Mouse (Mus musculus) mouse embryonic stem cell (cell line): ENCODE results near the gene Ldah.

Experiments used
- in situ Hi-C, 2 experiments: fragments of 300-500 bp; cut with MboI; formaldehyde crosslinking; loops; 1 replicate in 1 of 2; 3 replicates in 1 of 2; pipeline ENCODE4 v1.14.3; 2019 to 2020; ENCODE audit warnings: low sequenced_read_pairs in 2 of 2, low pct_unique_long_range_greater_than_20kb in 1 of 2, mixed read lengths in 1 of 2; ENCODE audit not compliant: unreplicated experiment in 1 of 2

Gene Ldah

DNA sequence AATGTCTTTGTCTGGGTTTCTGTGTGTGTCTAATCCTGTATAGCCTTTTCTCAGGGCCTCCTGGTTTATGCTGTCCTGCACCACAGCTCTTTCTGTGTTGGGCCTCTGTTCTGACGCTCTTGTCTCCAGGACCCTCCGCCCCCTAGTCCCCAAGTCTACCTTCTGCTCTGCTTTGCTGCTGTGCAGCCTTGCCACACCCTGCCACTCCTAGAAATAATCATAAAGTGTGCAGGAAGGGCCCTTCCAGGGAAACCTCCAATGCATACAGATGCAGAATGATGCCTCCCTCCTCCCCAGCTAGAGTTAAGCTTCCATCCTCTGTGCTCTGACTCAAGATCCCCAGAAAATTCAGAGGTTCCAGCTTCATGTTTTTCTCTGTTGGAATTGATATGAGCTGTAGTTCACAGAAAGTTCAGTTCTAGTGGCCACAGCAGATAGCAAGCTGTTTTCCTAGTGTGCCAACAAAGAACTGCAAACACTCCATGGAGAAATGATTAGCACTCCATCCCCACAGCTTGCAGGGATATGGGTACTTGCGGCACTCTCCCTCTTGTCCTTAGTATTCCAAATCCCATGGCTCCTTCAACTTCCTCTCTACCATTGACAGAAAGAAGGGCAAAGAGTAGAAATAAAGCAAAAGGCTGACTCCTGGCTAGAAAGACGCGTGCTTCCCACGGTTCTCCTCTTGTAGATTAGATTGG, 65.7 kb downstream of the Ldah start:
- in situ Hi-C loops = no loop called here

DNA sequence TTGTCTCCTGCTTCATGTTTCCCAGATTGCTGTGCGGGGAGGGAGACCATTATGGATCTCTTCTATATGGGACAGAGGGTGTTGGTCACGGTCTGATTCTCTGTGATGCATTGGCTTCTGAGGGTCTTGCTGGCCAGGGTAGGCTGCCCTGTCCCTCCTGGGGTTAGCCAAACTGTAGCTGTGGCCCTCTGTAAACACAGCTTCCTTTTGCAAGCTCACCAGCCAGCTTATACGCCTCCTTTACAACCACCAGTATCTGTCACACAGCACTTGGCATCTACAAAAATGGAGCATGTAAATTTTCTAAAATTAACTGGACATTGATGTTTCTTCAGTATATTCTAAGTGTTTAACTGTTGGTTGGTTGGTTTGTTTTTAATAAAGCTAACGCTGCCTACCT, 67.5 kb downstream of the Ldah start:
- in situ Hi-C loops = no loop called here

DNA sequence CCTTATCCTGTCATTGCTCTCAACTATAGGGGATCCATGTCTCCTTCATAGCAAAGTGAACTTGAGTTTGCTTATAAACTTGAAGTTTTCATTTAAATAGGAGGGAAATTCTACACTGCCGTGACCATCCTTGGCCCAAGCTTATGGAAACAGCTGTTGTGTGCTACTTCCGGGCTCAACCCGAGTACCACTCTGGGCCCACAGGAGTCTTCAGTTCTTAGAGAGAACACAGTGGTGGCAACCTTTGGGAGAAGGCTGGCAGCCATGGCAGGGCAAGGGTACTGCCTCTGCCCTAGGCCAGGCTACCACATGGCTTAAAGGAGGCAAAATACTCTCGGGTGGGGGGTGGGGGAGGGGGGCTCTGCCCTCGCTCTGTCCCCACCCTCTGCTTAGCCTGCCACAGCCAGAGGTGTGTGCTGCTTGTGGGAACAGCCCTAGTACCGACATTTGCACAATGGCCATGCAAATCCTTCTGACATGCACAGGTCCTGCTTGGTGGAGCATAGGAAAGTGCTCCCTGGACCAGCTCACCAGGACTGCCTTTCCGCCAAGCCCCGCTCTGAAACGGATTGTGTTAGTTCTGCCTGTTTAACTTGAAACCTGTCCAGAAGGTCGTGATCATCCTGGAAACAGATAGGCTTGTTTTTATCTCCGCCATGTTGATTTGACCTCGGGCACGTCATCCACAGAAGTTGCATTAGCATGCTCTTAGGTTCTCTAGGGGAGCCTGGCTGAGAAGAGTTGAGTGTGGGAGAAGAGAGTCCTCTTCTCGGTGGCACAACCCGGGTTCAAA, 73.5 kb downstream of the Ldah start:
- in situ Hi-C loops = no loop called here

DNA sequence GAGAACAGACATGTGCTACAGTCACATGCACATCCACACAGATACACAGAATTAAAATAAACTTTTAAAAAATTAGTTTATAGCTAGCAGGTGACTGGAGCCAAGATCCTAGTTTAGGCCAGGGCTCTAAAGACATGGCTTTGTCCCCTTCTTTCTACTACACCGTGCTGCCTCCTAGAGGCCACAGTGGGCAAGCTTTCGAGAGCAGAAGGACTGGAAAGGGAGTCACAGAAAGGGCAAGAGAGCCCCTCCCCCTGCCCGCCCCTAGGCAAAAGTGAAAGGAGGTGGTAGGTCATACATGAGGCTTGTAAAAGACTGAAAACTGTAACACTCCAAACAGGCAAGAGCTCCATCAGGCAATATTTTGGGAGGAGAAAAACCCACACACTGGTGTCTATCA, 80.1 kb downstream of the Ldah start:
- in situ Hi-C loops = no loop called here

DNA sequence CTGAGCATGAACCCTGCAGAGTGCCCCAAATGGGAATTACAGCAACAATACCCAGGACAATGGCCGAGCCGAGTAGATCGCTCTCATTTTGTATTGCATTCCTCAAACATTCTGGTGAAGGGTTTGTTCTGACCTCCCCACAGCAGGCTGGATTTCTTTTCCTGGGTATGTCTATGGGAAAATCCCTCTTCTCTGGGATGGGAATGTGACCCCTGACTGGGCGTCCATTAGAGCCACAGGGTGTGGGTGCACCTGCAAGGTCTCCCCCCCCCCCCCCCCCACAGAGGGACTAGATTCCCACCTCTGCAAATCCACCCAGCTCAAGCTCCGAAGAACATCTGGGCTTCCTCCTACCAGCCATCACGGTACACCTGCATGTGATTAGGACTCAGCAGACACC, 81.2 kb downstream of the Ldah start:
- in situ Hi-C loops = no loop called here

DNA sequence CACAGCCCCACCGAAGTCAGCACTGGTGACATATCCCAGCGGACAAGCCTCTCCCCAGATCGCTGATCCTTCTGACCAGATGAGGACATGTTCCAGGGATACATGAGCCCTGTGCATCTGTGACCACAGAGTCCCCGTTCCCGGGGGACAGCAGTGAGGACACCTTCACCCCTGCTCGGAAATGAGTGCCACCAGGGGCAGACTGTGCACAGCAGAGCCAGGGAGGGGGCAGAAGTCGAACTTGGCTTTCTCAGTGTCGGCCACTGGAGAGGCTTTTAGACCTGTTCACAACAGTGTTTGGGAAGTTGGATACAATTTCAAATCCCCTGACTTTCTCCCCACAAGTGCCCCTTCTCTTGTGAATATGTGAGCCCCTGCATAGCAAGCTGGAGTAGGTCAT, 81.6 kb downstream of the Ldah start:
- in situ Hi-C loops = no loop called here

DNA sequence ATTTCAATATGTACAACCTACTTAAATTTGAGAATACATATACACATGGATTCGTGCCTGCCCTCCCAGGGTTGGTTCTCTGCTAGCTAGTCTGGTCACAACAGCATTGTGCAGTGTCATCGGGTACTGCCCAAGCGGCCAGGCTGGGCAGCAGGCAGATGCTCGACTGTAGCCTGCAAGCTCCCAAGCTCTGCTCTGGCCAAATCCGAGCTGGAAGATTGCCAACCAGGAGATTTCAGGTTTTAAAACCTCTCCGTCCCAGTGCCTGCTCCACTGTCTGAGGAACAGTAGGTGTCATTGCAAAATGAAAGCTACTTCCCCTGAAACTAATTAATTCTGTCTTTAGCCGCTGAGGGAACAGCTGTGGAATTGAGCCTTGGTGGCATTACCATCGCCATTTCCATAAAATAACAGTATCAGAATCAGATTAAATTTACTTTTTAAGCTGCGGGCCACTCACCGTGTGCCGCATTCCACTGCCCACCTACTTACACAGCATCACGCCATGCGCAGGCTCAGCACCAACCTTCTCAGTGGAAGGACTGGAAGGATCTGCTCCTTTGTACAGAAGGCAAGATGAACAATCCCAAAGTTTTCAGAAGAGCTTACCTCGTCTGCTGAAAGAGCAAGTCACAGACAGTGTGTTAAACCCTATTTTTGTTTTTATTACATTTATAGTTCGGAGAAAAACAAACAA, 83.4 kb downstream of the Ldah start:
- in situ Hi-C loops = no loop called here

DNA sequence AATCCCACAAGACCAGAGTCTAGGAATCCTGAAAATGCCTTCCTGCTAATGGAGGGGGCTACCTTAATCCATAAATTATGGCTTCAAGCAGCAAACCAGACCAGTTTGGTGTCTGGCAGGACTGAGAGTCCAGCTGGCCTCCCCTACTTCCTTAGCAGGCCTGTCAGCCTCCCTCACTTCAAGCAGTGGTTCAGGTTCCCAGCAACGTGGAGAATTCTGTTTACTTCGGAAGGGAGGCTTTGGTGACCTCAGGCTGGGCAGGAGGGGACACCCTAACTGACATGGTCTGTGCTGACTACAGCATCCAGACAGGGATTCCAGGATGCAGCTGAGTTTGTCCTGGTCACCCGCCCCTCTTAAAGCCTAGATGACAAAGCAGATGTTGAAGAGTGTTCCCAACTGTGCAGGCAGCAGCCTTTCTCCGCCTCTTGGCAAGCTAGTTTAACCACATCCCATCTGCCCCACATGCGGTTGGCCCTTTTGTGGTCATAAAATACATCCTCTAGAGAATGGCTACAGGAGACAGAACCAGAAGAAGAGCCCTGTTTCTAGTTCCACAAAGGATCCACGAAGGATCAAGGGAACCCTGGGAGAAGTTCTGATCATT, 87.5 kb downstream of the Ldah start:
- in situ Hi-C loops = no loop called here

DNA sequence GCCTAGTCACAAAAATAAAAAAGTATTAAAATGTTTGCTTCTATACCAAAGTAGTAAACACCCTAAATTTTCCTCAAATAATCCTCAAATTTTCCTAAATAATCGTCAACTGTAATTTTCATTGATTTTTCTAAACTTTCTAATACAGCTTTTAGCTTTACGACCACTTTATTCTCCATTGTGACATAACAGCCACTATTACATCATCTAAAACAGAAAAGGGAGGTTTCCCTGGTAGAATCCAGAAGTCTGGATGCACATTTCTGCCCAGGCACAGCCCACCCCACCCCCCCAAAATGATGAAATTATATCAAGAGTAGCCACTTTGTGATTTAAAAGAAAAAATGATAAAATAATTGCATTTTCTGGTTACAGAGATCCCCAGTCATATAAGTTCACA, 88.2 kb downstream of the Ldah start:
- in situ Hi-C loops = no loop called here

DNA sequence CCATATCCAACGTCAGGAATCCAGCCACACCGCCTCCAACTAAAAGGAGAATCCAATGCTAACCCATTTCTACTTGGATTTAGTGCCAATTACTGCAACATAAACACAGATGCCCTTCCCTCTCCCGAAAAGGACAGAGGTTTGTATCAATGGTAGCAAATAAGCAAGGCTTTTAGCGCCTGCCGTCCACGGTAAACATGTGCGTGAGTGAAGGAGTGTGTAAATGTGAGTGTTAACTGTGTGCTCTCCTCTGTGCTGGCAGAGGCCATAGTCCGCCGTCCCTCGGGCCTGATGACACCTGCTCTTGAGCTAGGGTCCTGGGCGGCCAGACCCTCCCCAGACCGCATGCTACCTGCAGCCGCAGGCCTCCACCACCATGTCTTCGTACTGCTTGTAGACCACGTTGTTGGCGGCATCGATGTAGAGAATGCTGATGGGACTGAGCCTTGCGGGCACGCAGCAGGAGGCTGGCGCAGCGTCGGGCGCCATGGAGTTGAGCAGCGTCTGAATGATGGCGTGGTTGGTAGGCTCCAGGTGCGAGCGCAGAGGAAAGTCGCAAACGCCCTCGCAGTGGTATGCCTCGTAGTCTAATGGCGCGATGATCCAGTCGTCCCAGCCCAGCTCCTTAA, 89.8 kb downstream of the Ldah start:
- in situ Hi-C loops = no loop called here

DNA sequence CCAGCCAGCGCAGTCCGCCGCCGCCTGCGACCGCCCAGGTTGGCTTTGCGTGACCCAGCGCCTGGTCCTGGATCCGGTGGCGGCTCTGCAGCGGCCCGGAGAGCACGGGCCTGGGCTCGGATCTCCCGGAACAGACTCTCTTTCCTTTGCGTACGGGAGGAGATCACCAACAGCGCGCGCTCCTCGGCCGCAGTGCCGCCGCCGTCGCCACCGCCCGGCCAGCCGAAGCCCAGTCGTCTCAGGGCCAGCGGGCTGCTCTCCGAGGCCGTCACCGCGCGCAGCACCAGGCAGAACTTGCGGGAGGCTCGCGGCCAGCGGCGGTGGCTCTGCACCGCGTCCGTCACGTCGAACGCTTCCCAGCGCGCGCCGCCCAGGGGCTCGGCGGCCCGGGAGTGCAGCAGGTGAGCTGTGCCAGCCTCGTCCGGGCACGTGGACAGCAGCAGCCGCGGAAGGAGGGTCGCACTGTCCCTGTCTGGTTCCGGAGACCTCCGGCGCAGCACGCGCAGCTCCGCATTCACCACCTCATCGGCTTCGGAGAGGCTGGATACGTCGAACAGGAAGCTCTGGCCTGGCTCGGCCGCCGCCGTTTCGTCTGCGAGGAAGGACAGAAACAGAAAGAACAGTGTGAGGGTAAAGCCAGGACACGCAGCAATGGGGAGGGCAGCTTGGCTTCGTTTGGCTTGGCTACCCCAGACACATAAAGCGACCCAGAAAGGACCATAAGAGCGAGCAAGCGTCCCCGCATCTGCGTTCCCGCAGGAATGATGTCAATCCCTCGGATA, 90.6 kb downstream of the Ldah start:
- in situ Hi-C loops = no loop called here

DNA sequence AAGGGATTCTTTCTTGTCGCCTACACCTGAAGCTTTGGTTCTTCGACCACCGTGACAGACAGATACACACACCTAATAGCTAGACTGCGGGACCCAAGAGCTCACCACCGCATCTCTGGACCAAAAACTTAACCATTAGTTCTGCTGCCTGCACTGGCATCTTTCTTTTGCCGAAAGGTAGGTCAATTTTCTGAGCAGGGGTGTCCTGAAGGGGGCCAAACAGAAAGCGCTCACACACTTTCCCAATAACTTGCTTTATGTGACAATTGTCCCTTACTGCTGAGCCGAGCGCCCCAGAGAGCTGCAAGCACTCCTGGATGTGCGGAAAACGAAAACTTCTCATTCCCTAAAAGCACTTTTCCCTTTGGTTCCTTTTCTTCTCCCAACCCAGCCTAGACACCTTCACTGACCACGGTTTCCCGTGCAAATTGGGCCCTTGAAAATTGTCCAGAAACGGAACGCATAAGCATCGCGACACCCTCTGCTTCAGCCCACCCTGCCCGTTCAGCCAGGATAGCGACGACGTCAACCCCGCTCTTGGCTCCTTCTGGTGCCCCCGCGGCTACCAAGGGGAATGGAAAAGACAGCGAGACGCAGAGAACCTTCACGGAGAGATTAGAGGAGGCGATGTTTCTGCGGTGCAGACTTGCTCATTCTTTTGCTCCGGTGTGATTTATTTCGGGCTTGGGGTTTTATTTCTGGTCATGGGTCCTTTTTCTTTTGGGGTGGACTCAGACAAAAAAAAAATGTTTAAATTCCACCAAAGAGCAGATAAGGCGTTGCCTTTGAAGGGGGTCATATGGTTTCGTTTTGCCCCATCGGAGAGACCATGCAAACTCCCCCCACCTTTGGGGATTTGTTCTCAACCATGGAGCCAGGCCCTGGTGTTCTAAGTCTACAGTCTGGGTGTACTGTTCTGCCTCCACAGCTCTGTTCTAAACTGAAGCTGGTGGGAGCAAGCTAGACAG, 91.5 kb downstream of the Ldah start:
- in situ Hi-C loops = no loop called here

DNA sequence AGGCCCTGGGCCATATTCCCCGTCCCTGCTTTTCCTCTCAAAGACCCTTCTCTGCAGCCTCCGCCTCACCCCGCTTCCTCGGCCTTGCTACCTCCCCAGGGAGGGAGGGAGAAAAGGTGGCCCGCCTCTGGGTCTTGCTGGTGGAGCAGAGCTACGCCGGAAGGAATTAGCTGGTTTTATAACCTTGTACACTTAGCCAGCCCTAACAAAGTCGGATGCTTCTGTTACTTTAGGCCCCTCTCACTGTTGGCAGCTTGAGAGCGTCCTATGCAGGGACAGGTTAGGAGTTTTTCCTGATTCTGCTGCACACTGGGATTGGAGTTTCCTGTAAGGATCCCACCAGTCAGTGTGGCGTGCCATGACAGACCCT, 92.2 kb downstream of the Ldah start:
- in situ Hi-C loops = no loop called here

DNA sequence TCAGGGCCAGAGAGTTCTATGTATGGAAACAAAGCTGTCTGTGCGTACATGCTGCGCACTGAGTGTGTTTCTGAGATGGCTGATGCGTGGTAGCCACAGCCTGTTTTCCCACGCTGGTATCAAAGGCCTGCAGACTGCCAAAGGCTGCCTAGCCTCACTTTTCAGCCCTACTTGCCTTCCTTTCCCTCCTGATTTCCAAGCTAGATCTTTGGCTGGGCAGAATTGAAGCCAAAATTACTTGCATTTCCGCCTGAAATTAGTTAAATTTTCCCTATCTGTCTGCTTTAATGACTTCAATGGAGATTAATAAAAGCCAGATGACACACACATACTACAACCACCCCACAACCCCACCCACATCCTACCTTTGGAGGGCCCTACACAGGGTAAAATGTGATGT, 92.6 kb downstream of the Ldah start:
- in situ Hi-C loops = no loop called here

DNA sequence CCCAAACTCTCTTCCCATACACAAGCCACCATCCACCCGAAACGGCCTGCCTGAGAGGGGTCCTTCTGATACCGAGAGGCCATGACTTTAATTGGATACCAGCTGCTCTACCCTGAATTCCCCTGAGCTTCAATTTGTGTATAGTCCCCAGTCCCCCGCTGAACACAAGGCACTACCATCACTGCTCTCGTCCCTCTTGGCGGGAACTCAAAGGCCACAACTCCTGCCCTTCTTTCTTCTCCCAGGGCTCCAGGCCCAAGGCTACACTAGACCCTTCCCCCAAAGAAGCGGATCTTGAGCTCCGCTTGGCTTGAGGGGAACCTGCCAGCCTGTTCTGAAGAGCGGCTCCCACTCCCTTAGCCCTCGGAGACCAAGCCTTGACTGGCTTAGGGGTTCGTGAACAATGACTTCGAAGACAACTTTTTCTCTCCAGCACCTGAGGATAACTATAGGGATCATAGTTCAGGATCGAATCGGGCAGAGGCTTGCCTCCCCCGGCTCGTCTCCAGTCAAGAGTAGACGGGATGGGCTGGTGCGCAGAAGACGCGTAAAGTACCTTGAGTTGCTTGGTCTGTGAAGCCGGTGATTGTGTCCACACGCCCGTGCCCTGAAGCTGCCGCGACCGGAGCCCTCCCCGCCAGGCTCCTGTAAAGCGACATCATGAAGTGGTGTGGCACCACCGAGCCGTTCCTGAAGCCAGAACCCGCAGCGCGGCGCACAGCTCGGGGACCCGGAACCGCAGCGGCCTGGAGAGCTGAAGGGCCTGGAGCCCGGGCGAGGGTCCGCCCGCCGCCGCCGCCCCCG, 93.3 kb downstream of the Ldah start:
- in situ Hi-C loops = no loop called here

DNA sequence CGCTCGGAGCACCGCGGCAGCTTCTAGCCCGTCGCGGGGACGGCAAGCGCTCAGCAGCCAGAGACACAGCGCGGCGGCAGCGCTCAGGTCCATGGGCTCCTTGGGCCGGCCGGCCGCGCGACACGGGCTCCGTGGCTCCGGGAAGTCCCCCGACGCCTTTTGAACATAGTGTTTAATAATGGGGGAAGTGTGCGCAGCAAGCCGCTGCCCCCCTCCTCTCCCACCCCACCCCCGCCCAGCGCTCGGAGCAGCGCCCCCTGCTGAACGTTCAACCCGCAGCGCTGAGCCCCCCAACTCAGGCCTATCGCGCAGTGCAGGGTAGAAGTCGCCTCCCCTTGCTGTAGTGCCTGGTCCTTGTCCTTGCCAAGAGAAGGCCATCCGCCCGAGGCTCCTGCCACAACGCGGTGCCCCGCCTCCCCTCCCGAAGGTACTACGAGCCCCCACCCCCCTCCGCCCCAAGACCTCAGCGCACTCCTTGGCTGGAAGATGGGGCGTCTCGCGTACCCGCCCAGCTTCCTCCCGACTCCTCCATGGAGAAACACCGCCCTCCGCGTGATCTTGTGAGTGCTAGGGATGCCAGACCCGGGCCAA, 94.0 kb downstream of the Ldah start, which contains the start of gene Gdf7:
Gene Gdf7, minus strand, starts transcription at position 114 of the 591 bp plus-strand sequence.
- in situ Hi-C loops = no loop called here
